Mouse (Mus musculus) MN1 (cell line): Measurements from ENCODE around the gene Cdadc1.
"Not testable (repeated sequence)": the region's sequence is repeated elsewhere in the genome, so short reads cannot be mapped to it uniquely, and the experiment has no call there.

Experiments used
- DNase-seq: peaks from one replicate; pipeline ENCODE4 v3.0.0-alpha.2; 2016; ENCODE audit warnings: low spot score

The Cdadc1 gene

DNA sequence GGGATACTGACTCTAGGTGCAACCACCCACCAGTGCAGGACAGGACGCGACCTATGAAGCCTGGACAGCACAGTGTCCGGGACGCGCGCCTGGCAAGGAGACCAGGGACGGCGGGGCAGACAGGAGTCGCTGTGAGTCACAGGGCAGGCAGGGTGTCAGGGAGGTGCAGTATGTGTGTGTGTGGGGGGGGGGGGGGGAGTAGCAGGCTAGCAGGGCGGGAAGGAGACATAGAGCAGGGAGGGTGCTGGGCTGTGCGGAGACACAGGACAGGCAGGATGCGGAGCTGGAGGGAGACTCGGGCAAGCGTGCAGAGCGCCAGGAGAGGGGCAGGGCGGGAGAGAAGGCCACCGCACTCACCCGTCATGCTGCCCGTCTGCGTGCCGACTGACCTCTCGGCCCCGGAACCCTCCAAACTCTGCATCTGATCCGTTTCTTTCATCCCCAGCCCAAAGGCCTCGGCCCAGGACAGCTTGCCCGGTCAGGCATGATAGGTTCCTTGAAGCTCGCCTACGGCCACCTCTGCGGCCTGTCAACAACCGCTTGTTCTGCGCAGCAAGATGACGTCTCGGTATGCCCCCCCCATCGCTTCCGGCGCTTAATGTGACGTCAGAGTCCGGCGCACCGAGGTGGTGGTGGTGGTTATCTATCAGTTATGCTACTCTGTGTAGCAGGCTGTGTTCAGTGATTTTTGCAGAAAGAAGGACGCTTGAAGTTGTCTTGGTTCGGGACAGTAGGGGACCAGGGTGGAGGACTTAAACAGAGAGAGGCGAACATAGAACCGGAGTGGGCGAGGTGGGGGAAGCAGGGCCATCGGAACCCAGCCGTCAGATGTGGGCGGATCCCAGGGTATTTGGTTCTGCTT, at the start of gene Cdadc1:
Gene Cdadc1 (minus strand): TSS at position 562 of the 862 bp plus-strand sequence.
- DNase-seq: peak; percentile 91

DNA sequence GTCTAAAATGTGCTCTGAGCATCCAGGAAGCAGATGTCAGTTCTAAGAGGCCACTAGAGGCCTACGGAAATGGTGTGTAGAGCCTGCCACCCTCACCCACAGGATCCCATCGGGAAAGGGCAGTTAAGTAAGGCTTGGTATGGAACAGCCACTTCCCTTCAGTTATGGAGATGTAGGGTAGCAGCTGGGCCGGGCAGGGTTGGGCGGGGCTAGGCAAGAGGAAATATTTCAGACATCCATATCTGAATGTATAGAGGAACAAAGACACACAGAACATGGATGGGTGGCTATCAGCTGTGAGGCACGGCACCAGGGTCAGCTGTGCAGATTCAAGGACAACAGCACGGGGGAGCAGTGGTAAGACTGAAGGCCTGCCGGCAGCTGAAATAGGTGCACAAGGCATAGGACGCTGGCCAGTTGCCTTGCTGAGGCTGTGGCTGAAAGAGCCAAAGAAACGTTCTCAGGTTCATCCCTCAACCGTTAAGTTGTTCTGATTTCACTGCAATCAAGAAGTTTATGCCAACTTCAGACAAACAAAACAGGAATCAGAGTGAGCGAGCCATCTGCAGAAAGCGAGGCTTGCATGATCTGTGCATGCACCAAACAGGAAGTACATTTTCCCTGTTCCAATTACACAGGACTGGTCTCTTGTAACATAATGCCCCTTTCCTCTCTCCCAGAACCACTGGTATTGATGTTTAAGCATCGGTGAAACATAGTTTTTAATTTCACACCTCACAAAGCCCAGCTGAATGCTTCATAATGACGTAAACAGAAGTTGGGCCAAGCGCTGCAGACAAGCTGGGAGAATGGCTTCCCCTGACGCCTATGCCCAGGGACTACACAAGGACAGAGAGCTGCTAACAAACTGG, 49.3 kb upstream of the Cdadc1 start:
- DNase-seq: no peak

DNA sequence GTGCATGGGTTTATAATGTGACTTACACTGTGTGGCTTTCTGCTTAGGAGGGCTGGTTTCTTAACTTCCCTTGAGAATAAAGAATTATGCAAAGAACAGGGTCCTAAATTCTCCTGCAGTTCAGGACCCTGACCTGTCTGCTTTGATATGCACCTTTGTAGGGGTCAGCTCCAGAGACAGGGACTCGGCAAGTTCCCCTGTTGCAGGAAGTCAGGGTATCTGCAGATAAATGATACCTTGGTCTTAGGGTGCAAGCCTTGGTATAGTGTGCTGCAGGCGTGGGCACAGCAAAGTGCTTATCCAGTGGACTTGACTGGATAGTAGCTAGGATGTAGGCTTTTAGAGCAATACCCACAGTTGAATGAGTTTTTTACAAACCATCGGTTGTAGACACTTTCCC, 47.1 kb upstream of the Cdadc1 start:
- no peak for DNase-seq

DNA sequence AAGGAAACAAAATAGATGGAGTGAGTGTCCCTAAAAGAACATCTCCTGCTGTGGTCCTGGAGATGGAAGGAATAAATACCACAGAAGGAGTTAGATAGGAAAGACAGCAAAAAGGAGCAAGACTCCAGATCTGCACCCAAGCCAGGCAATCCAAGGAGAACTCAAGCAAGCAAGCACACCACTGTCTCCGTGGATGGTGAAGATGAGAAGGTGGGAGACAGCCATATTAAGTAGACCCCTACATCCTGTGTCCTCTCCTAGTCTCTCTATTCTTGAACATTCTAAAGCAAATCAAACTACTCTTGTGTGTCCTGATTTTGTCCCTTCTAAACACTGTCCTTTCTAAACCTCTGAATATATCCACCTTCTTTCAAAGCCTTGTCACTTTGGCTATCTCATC, 46.4 kb upstream of the Cdadc1 start:
- DNase-seq: no peak

DNA sequence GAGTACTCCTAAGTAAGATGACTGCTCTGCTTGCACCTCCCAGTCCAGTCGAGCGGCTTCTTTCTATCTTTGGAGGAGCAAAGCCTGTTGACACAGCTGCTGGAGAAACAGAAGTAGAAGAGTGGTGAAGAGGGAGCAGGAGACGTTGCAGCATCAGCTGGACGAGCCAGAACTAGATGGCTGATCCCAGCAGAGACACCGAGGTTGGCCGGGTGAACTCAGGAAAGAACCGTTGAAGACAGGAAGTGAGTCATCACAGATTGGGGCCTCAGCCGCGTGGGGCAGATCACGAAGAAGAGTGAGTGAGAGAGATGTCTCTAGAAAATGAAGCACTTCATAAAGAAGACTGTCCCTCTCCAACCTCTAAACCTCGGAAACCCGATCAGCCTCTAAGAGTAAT, 45.8 kb upstream of the Cdadc1 start:
- DNase-seq: no peak

DNA sequence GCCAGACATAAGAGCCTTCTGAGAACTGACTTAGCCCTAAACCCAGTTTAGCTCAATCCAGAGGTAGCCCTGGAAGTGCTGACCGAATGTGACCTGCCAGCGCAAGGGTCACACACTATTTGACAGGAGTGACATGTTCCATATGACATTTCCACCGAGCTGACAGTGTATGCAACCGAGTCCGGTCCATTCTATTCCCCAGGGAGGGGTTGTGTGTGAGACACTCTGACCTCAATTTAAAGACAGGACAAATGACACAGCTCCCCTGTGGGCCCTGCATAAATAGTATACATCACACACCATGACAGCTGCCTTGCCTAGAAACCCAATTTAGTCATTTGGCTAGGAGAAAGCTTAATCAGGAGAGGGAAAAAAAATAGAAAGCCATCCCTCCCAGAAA, 44.1 kb upstream of the Cdadc1 start:
- no peak for DNase-seq

DNA sequence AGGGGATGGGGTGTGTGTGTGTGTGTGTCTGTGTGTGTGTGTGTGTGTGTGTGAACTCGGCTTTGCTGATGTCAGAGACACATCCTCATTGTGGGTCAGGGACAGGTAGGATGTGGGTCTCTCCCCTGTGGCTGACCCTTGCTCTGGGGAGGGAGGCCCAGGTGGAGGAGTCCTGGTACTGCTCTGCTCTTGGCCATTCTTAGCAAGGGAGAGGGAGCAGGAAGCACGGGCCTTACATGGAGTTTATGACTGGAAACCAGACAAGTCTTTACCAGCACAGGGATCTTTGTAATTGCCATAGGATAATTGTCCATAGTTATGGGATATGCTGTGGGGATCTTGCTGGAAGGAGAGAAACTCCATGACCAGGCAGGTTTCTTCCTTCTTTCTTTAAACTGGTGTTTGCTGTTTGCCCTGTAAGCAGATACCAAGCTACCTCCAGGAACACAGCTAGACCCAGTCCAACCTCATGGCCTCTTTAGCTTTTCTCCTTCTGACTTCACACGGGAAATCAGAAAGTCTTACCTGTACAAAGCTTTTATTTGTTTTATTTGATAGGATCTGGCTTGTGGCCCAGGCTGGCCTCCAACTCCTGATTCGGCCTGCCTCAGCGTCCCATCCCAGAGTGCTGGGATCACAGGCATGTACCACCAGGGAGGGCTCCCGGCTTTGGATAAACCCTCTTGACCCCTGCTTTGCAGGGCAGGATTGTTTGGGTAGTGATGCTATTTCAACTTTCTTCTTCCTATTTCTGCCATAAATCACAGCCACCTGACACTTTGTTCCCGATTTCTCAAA, 41.3 kb upstream of the Cdadc1 start:
- DNase-seq: no peak

DNA sequence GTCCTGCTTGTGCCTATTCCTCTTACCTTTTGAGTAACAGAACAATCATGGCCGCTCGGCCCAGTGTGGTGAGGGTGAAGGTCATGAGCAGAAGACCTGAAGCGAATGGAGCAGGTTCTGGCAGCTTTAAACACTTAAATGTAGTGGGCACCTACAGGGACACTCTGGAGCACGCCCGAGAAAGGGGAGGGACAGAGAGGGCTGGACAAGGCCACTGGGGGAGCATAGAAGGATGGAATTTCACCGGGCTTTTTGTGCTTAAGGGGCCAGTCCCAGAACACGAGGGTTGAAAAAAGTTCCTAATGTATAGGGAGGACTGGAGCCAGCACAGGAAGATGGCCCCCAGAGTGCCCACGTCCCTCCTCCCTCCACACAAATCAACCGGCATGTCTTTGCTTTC, 36.2 kb upstream of the Cdadc1 start:
- DNase-seq: no peak

DNA sequence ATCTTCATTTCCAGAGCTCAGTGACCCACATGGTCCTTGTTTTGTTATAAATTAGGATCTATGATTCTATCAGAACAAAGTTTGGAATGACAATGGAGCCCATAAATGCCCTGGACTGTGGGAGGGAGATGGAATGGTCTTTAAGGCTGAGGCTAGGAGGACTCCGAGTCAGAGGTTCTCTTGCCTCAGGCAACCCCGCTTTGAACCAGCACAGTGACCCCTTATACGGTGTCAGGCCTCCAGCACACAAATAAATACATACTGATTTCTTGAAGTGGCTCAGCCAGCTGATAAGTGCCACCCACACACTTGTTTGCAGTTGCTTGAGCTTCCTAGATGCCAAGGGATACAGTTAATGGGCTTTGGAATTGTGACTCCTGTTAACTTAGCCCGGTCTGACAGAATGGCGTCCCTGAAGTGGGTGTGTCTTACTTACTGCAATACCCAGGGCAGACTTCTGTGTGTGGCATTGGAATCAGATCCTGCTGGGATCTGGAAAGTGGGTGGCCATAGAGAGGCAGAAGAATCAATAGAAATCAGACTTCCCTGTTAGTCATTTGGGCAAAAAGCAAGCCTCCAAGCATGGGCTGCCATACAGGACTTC, 35.6 kb upstream of the Cdadc1 start:
- DNase-seq: no peak

DNA sequence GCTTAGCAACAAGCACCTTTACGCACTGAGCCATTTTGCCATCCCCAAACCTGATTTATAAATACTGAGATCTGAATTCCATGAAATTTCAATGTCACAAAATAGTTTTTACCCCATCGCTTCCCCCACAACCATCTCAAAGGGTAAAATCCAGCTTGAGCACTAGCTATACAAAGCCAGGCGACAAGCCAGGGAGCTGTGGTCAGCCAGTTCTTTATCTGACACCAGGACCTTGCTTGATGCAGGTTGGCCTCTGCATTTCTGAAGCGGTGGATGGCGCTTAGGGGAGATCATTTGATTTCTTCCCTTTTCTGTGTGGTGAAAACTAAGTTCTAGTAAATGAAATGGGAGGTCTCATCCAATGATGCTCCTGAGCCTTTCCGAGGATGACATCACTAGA, 34.3 kb upstream of the Cdadc1 start:
- DNase-seq: no peak

DNA sequence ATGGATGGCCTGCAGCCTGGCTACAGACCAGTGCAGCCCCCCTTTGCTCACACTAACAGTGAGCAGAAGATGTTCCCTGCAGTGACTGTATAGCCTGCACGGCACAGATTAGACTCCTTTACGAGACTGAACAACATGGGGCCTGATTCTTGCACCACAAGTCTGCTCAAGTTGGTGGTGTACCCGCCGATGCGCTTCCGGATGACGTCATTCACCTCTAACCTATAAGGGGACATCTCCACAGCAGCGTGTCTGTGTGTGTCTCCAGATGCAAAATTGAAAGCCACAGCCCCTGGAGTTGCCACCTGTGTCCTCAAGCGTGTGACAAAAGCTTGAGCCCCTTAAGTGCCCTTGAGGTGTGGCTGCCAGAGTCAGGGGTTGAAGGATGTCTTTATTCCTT, 32.3 kb upstream of the Cdadc1 start:
- no peak for DNase-seq

DNA sequence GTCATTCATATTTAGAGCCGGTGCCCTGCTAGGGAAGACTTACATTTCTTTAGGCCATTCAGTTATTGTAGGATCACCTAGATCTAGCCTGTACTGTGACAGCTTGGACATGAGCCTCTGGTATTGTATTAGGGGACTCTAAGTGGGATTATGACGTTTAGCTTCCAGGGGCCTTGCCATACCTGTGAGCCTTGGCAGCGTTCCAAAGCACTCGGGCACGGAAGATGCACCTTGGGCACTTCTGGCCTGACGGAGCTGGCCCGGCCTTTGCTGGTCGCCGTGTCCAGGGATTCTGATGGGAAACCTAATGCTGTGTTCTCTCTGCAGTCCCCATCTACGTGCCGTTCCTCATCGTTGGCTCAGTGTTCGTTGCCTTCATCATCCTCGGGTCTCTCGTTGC, 31.5 kb upstream of the Cdadc1 start:
- DNase-seq: no peak

DNA sequence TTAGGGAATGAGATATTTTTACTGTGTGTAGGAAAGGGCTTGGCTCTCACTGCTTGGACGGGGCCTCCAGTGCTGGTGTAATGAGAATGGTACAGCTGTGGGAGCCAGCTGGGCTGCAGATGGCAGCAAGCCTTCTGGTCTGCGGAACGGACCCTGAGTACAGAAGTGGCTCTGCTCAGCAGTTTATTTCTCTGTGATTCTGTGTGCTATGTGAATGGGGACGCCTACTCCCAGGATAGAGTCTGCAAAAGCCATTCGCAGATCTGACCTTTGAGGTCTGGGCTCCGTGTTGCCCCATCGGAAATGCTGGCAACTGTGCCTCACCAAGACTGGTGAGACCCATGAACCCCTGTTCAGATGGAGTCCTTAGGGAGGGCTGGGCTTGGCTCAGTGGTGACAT, 30.1 kb upstream of the Cdadc1 start:
- no peak for DNase-seq

DNA sequence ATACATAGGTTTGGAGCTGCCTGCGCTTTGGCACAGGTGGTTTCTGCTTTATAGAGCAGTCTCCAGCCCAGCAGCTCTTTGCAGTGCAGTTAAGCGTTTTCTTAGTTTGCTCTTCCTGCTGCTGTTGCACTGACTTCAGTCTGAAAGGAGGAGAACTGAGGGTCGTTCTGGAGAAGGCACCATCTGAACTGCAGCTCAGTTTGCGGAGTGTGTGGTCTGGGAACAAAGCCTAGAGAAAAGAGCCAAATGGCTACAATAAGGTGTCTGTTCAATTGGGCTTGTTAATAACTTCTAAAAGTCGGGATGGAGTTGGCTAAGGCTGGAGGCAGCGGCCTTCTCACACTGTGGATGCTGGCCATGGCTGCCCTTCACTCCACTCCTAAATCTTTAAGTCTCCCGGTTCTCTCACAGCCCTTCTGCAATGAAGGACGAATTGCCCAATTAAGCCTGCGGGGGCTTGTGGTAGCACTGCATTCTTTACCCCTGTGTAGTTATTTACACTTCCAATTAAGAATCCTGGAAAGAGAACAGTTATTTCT, 29.5 kb upstream of the Cdadc1 start:
- no peak for DNase-seq

DNA sequence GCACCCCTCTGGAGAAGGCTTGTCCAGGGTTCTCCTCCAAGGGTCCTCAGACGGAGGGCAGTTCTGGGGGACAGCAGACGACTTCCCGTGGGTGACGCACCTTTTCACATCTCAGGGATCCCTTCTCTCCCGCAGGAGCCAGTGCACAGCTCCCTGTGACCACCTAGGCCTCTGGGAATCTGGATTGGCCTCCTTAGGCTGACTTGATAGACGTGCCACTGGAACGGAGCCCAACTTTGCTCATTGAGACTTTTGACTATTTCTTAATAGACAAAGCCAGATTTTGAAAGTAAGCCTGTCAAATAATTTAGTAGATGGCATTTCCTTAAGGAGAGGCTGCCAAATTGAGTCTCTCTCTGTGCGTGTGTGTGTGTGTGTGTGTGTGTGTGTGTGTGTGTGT, 29.0 kb upstream of the Cdadc1 start:
- DNase-seq: no peak

DNA sequence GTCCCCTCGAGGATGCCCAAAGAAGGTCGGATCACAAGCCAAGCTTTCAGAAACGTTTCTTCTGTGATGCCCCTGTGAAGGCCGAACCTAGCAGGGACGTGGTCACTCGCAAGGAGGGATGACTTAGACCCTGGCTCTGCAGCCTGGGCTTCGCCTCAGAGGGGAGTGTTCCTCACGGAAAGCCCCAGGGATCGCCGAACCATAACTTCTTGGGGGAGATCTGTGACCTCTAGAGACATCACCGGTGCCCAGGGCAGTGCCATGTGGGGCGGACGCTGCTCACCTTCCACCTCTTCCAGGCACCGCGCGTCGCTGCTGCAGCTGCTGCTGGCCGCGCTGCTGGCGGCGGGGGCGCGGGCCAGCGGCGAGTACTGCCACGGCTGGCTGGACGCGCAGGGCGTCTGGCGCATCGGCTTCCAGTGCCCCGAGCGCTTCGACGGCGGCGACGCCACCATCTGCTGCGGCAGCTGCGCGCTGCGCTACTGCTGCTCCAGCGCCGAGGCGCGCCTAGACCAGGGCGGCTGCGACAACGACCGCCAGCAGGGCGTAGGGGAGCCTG, 28.1 kb upstream of the Cdadc1 start:
- DNase-seq: no peak

DNA sequence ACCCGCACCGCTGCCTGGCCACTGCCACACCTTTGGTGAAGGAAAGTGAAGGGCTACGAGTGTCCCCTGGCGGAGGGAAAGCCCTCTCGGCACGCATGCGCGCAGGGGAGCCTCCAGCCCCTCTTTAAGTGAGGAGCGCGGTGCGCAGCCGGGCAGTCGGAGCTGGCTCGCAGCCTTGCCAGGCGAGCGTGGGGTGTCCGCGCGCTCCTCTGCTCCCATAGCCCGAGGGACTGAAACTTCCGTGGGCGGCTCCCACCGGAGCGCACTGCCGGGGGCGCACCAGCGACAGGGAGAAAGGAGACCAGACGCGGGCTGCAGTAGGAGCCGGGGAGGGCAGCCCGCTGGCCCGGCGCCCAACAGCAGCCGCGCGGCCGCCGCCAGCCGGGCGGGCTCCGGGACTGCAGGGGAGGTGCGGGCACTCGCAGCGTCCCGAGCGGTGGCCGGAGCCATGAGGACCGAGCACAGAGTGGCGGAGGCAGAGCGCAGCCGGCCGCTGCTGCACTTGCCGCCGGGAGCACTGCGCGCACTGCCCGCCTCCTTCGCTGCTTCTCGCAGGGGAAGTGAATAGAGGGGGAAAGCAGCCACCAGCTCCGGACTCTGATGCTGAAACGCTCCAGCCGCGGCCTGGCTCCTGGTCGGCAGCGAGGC, 27.5 kb upstream of the Cdadc1 start, which contains the start of gene Shisa2:
Gene Shisa2 (plus strand): TSS at position 151 of the 648 bp plus-strand sequence.
- no peak for DNase-seq

DNA sequence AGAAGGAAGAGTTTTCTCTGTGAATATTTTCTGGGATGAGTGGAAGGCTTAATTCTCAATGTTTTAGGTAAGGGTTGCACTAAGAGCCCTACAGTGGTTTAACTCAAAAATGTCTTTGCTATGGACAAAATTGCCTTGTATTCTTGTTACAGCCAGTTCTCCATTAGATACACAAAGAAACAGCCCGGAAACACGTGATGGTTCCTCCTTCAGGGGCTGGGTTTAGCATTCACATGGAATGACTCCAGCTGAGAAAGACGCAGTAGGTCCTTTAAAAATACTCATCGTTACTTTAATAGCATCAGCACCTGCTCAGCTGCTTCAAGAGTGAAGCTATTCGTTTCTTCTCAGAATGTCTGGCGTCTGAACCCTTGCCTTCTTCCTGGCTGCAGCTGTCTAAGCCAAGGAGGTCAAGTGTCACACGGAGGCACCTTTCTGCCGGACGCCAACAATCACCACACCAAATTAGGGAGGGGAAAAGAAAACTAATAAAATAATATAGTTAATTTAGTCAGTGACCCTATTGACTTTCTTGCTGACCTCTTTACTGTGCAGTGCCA, 26.6 kb upstream of the Cdadc1 start:
- DNase-seq: no peak

DNA sequence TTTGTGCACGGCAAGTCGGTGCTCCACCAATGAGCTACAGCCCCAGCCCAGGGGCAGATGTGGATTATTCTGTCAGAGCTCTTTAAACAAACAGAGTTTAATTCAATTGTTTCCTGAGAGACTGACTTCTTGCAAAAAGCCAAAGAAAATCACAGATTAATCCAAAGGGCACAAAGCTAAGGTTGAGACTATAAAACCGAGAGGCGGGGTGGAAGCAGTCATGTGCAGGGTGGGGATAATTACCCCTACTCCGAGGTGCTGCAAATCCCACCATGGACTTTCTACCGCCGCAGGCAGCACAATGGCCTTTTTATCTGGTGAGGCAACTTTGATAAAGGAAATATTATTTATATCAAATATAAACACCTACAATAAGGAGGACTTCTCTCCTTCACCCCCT, 19.0 kb upstream of the Cdadc1 start:
- DNase-seq: no peak

DNA sequence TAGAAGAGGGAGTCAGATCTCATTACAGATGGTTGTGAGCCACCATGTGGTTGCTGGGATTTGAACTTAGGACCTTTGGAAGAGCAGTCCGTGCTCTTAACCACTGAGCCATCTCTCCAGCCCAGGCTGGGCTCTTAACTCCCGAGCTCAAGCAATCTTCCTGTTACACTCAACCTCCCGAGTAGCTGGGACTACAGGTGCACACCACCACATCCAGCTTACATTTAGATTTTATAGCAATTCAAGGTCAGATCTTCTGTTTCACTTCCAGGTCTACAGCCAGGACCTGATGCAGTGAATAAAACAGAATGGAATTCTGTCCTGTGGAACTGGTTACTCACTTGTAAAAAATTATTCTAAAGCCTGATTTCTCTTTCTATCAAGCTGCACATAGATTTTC, 16.4 kb upstream of the Cdadc1 start:
- DNase-seq: not testable (repeated sequence)
